Mouse (Mus musculus) spleen, adult 10 weeks (tissue): Measurements from ENCODE around the gene Prr7. TPM values are rescaled to one million over a fixed set of nuclear protein-coding genes. Genes with fewer than 3 reads are reported as not detected.

ENCODE experiments used
- polyA plus RNA-seq: library from polyadenylated mRNA; stranded (reverse); fragments of 350-450 nt; fragmentation: Illumina TruSeq; extraction: RNeasy Lipid Tissue Mini Kit (QIAGEN cat#74804); gene quantifications from one replicate; pipeline ENCODE4 v1.2.3, GENCODE M21; 2015; ENCODE audit warnings: low replicate concordance; ENCODE audit not compliant: insufficient read depth

Gene Prr7
- not detected for polyA plus RNA-seq

GRCm38 (mm10) chr13:55464027-55464884, at the start of gene Prr7:
Gene Prr7, plus strand, starts transcription at chr13:55464267.

GRCm38 (mm10) chr13:55414743-55415380, 49.2 kb upstream of the Prr7 start, which contains the start of gene Pfn3:
Gene Pfn3, minus strand, starts transcription at chr13:55415232.

GRCm38 (mm10) chr13:55426613-55427012, 37.5 kb upstream of the Prr7 start, which contains the start of gene F12:
Gene F12, minus strand, starts transcription at chr13:55426793.

GRCm38 (mm10) chr13:55444937-55445315, 19.1 kb upstream of the Prr7 start, which contains the start of gene Grk6:
Gene Grk6, plus strand, starts transcription at chr13:55445072.

GRCm38 (mm10) chr13:55487578-55488498, 23.8 kb downstream of the Prr7 start, which contains the start of gene Dbn1:
Gene Dbn1, minus strand, starts transcription at chr13:55488111.

GRCm38 (mm10) chr13:55513111-55513748, 49.2 kb downstream of the Prr7 start, which contains the start of gene Pdlim7:
Gene Pdlim7, minus strand, starts transcription at chr13:55513676.

Other genes with a start within 250 kb of the Prr7 start
- gene Prelid1, start 143.8 kb upstream of the Prr7 start, polyA plus RNA-seq: 61.8 TPM
- gene Rab24, start 142.3 kb upstream of the Prr7 start, polyA plus RNA-seq: 61.8 TPM
- gene Mxd3, start 134.4 kb upstream of the Prr7 start, polyA plus RNA-seq: 2.1 TPM
- 46.1 TPM for gene Lman2, start 101.5 kb upstream of the Prr7 start, polyA plus RNA-seq
- gene Rgs14, start 94.5 kb upstream of the Prr7 start, polyA plus RNA-seq: 26.6 TPM
- not detected for gene Slc34a1, start 66.1 kb upstream of the Prr7 start, polyA plus RNA-seq
- gene Pfn3, start 49.0 kb upstream of the Prr7 start, polyA plus RNA-seq: not detected
- gene F12, start 37.5 kb upstream of the Prr7 start, polyA plus RNA-seq: 0.11 TPM
- gene Grk6, start 19.2 kb upstream of the Prr7 start, polyA plus RNA-seq: 155 TPM
- 4.8 TPM for gene Dbn1, start 23.8 kb downstream of the Prr7 start, polyA plus RNA-seq
- 7.7 TPM for gene Pdlim7, start 49.4 kb downstream of the Prr7 start, polyA plus RNA-seq
- 51.4 TPM for gene Dok3, start 65.0 kb downstream of the Prr7 start, polyA plus RNA-seq
- gene Ddx41, start 72.4 kb downstream of the Prr7 start, polyA plus RNA-seq: 33.1 TPM
- 63.6 TPM for gene Fam193b, start 106.9 kb downstream of the Prr7 start, polyA plus RNA-seq
- 85.5 TPM for gene Tmed9, start 109.5 kb downstream of the Prr7 start, polyA plus RNA-seq
- gene B4galt7, start 135.6 kb downstream of the Prr7 start, polyA plus RNA-seq: 15.3 TPM
- 43.9 TPM for gene Caml, start 158.7 kb downstream of the Prr7 start, polyA plus RNA-seq
- 126 TPM for gene Ddx46, start 170.8 kb downstream of the Prr7 start, polyA plus RNA-seq
- gene B230219D22Rik, start 228.9 kb downstream of the Prr7 start, polyA plus RNA-seq: 88.3 TPM